Mouse (Mus musculus): ENCODE data around the gene Ttll1. TPM values are rescaled to one million over a fixed set of nuclear protein-coding genes. Genes with fewer than 3 reads are reported as not detected.

Gene Ttll1
- 35.3 and 35.4 TPM in 2 replicates for polyA plus RNA-seq (2014; fragmentation: Nextera tagmentation; extraction: Ambion mirVana)

DNA sequence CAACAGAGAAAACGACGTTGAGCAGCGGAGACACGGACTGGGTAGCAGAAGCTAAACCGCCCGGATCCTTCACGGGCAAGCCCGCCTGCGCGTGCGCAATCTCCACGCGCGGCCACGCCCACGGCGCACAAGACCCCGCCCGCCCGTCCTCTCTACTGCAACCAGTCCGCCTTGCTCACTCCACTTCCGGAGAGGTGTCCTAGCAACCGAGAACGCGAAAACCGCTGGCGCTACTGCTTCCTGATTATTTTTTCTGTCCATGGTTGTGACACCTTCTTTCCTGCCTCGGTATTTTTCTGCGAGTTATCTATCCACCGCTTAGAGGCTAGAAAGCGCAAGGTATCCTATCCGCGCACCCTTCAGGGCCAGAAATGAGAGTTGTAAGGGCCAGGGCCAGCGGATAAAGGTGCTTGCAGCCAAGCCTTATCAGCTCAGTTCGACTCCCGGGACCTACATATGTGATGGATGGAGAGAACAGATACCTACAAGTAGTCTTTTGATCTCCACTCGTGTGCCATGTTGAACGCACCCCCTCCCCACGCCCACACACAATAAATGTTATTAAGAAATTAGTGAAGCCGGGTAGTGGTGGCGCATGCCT is at the start of gene Ttll1:
Gene Ttll1 (minus strand): TSS at position 89 of the 601 bp plus-strand sequence.
- H3K4me2 ChIP-seq (ENCODE audit: low read depth, low read length, severe bottlenecking), result peak within 1 kb of the TSS; percentile 74
- H3K4me1 ChIP-seq (replicated peaks; ENCODE audit: control insufficient read depth, insufficient read depth, low read length), result peaks cover 3% of the 10 kb centered on the region; the same call in 1 of the 2 replicates
- ATAC-seq (replicated peaks; ENCODE audit: low FRiP score), result peak; percentile 96
- peak within 1 kb of the TSS; percentile 57 for H3K4me3 ChIP-seq (ENCODE audit: low read depth, low read length)
- WGBS, result 13% methylated on average over 41 of the region's 41 CpGs
- H3K9ac ChIP-seq (ENCODE audit: low read length), result peak within 1 kb of the TSS; percentile 69
- DNase-seq (ENCODE audit: low spot score), result peak; percentile 98
- no peaks in the 10 kb centered on the region for H3K36me3 ChIP-seq (ENCODE audit: control insufficient read depth, insufficient read depth, low read length)
- peak within 1 kb of the TSS; percentile 80 for H3K27ac ChIP-seq (ENCODE audit: low read depth, low read length)
- no peaks in the 10 kb centered on the region for H3K9me3 ChIP-seq (ENCODE audit: control insufficient read depth, low read length)
- H3K27me3 ChIP-seq (ENCODE audit: control insufficient read depth, insufficient read depth, low read length), result no peaks in the 10 kb centered on the region

DNA sequence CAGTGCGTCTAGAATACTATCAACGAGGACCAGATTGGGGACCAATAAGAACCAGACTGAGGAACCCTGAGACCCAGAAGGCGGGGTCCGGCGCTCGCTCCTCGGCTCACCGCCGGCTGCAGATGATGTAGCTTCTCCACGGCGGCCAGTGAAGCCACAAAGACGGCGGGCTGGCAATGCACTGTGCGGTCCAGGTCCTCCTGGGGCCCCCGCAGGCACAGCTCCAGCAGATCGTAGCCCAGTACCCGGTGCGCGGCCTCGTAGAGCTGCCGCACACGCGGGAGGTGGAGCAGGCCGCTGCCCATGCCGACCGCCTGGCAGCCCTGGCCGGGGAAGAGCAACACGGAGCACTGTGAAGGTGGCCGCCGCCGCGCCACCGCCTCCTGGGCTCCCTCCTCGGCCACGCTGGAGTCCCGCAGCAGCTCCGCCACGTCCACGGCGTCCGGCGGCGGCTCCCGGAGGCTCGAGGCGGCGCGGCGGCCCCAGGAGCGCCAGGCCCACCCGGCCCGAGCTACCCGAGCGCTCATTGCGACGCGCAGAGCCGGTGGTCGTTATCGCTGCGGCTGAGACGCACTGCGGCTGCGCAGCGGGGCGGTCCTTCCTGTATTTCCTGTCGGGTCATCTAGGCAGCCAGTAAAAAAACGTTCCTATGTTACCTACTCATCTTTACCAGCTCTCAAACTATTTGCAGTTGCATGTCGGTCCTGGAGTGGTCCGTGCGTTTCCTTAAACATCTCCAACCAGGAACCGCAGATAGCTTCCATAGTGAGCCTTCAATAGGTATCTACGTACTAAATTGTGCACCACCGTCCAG is 44.7 kb upstream of the Ttll1 start:
- ATAC-seq (replicated peaks; ENCODE audit: low FRiP score) (peak; percentile 90), DNase-seq (ENCODE audit: low spot score) (peak; percentile 94)
- Histone ChIP-seq H3K36me3 (ENCODE audit: control insufficient read depth, insufficient read depth, low read length) (no peaks in the 10 kb centered on the region), H3K4me1 (replicated peaks; ENCODE audit: control insufficient read depth, insufficient read depth, low read length) (no peaks in the 10 kb centered on the region; the same call in 1 of the 2 replicates), H3K4me3 (ENCODE audit: low read depth, low read length) (peak overlapping the region; percentile 91), H3K9me3 (ENCODE audit: control insufficient read depth, low read length) (no peaks in the 10 kb centered on the region), H3K27ac (ENCODE audit: low read depth, low read length) (peak overlapping the region; percentile 89), H3K4me2 (ENCODE audit: low read depth, low read length, severe bottlenecking) (peak overlapping the region; percentile 86), H3K9ac (ENCODE audit: low read length) (peak overlapping the region; percentile 98), H3K27me3 (ENCODE audit: control insufficient read depth, insufficient read depth, low read length) (no peaks in the 10 kb centered on the region)
- under 1% methylated on average over 66 of the region's 74 CpGs for WGBS

- ATAC-seq (replicated peaks; ENCODE audit: low FRiP score) (no peak), DNase-seq (ENCODE audit: low spot score) (no peak)
- Histone ChIP-seq H3K9me3 (ENCODE audit: control insufficient read depth, low read length) (no peaks in the 10 kb centered on the region), H3K27me3 (ENCODE audit: control insufficient read depth, insufficient read depth, low read length) (no peaks in the 10 kb centered on the region), H3K36me3 (ENCODE audit: control insufficient read depth, insufficient read depth, low read length) (no peaks in the 10 kb centered on the region; the same call in 1 of the 2 replicates), H3K9ac (ENCODE audit: low read length) (no peak overlapping the region), H3K4me1 (replicated peaks; ENCODE audit: control insufficient read depth, insufficient read depth, low read length) (no peaks in the 10 kb centered on the region; the same call in 1 of the 2 replicates), H3K4me2 (ENCODE audit: low read depth, low read length, severe bottlenecking) (no peak overlapping the region), H3K4me3 (ENCODE audit: low read depth, low read length) (no peak overlapping the region), H3K27ac (ENCODE audit: low read depth, low read length) (no peak overlapping the region)
Measured at GRCm38 (mm10) chr15:83553831-83554230, 43.1 kb upstream of the Ttll1 start.

DNA sequence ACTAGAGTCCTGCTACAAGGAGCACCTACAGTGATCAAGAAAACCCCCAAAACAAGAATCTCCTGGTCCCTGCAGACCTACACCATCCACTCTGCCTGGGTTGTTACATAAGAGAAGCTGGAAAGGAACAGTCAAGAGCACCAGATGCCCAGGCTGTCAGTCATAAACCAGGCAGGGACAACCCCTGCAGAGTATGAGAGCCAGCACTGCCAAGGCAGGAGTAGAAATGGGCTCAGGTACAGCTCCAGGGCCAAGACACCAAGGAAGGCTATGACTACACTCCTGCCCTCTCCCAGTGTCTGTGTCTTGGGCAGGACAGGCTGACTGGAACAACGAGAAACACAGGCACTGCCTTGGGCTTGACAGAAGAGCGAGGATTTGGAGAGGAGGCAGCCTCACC is 39.4 kb upstream of the Ttll1 start:
- no peak overlapping the region for H3K27ac ChIP-seq (ENCODE audit: low read depth, low read length)
- no peaks in the 10 kb centered on the region for H3K4me1 ChIP-seq (replicated peaks; ENCODE audit: control insufficient read depth, insufficient read depth, low read length)
- H3K9ac ChIP-seq (ENCODE audit: low read length), result no peak overlapping the region
- no peak overlapping the region for H3K4me3 ChIP-seq (ENCODE audit: low read depth, low read length)
- ATAC-seq (replicated peaks; ENCODE audit: low FRiP score) (no peak), DNase-seq (ENCODE audit: low spot score) (no peak)
- WGBS, result 93% methylated on average over 2 of the region's 2 CpGs
- no peak overlapping the region for H3K4me2 ChIP-seq (ENCODE audit: low read depth, low read length, severe bottlenecking)
- H3K36me3 ChIP-seq (ENCODE audit: control insufficient read depth, insufficient read depth, low read length), result peaks cover 13% of the 10 kb centered on the region
- H3K9me3 ChIP-seq (ENCODE audit: control insufficient read depth, low read length), result no peaks in the 10 kb centered on the region
- H3K27me3 ChIP-seq (ENCODE audit: control insufficient read depth, insufficient read depth, low read length), result no peaks in the 10 kb centered on the region

GRCm38 (mm10) chr15:83547144-83547543 is 36.5 kb upstream of the Ttll1 start:
- peaks cover 13% of the 10 kb centered on the region for H3K36me3 ChIP-seq (ENCODE audit: control insufficient read depth, insufficient read depth, low read length)
- H3K4me3 ChIP-seq (ENCODE audit: low read depth, low read length), result no peak overlapping the region
- H3K27me3 ChIP-seq (ENCODE audit: control insufficient read depth, insufficient read depth, low read length), result no peaks in the 10 kb centered on the region
- H3K9ac ChIP-seq (ENCODE audit: low read length), result no peak overlapping the region
- ATAC-seq (replicated peaks; ENCODE audit: low FRiP score) (no peak), DNase-seq (ENCODE audit: low spot score) (no peak)
- H3K4me2 ChIP-seq (ENCODE audit: low read depth, low read length, severe bottlenecking), result no peak overlapping the region
- H3K27ac ChIP-seq (ENCODE audit: low read depth, low read length), result no peak overlapping the region
- no peaks in the 10 kb centered on the region for H3K4me1 ChIP-seq (replicated peaks; ENCODE audit: control insufficient read depth, insufficient read depth, low read length)
- 92% methylated on average over 8 of the region's 8 CpGs for WGBS
- no peaks in the 10 kb centered on the region for H3K9me3 ChIP-seq (ENCODE audit: control insufficient read depth, low read length)

GRCm38 (mm10) chr15:83546029-83546428 is 35.3 kb upstream of the Ttll1 start:
- Histone ChIP-seq H3K36me3 (ENCODE audit: control insufficient read depth, insufficient read depth, low read length) (peaks cover 13% of the 10 kb centered on the region), H3K27me3 (ENCODE audit: control insufficient read depth, insufficient read depth, low read length) (no peaks in the 10 kb centered on the region), H3K4me2 (ENCODE audit: low read depth, low read length, severe bottlenecking) (no peak overlapping the region), H3K4me3 (ENCODE audit: low read depth, low read length) (no peak overlapping the region), H3K27ac (ENCODE audit: low read depth, low read length) (no peak overlapping the region), H3K9ac (ENCODE audit: low read length) (no peak overlapping the region), H3K4me1 (replicated peaks; ENCODE audit: control insufficient read depth, insufficient read depth, low read length) (no peaks in the 10 kb centered on the region), H3K9me3 (ENCODE audit: control insufficient read depth, low read length) (no peaks in the 10 kb centered on the region)
- ATAC-seq (replicated peaks; ENCODE audit: low FRiP score), result no peak
- DNase-seq (ENCODE audit: low spot score), result no peak
- WGBS, result 92% methylated on average over 7 of the region's 7 CpGs

- no peaks in the 10 kb centered on the region for H3K4me1 ChIP-seq (replicated peaks; ENCODE audit: control insufficient read depth, insufficient read depth, low read length)
- WGBS, result 85% methylated on average over 9 of the region's 9 CpGs
- no peak overlapping the region for H3K4me2 ChIP-seq (ENCODE audit: low read depth, low read length, severe bottlenecking)
- no peak overlapping the region for H3K4me3 ChIP-seq (ENCODE audit: low read depth, low read length)
- no peak overlapping the region for H3K9ac ChIP-seq (ENCODE audit: low read length)
- H3K27me3 ChIP-seq (ENCODE audit: control insufficient read depth, insufficient read depth, low read length), result no peaks in the 10 kb centered on the region
- ATAC-seq (replicated peaks; ENCODE audit: low FRiP score) (no peak), DNase-seq (ENCODE audit: low spot score) (no peak)
- H3K36me3 ChIP-seq (ENCODE audit: control insufficient read depth, insufficient read depth, low read length), result peaks cover 6% of the 10 kb centered on the region; the same call in 1 of the 2 replicates
- no peaks in the 10 kb centered on the region for H3K9me3 ChIP-seq (ENCODE audit: control insufficient read depth, low read length)
- no peak overlapping the region for H3K27ac ChIP-seq (ENCODE audit: low read depth, low read length)
Measured at GRCm38 (mm10) chr15:83541647-83542287, 31.1 kb upstream of the Ttll1 start.

GRCm38 (mm10) chr15:83539905-83540304 is 29.2 kb upstream of the Ttll1 start:
- Histone ChIP-seq H3K4me1 (replicated peaks; ENCODE audit: control insufficient read depth, insufficient read depth, low read length) (no peaks in the 10 kb centered on the region), H3K4me3 (ENCODE audit: low read depth, low read length) (no peak overlapping the region), H3K9me3 (ENCODE audit: control insufficient read depth, low read length) (no peaks in the 10 kb centered on the region), H3K36me3 (ENCODE audit: control insufficient read depth, insufficient read depth, low read length) (no peaks in the 10 kb centered on the region), H3K27me3 (ENCODE audit: control insufficient read depth, insufficient read depth, low read length) (no peaks in the 10 kb centered on the region), H3K27ac (ENCODE audit: low read depth, low read length) (no peak overlapping the region), H3K4me2 (ENCODE audit: low read depth, low read length, severe bottlenecking) (no peak overlapping the region), H3K9ac (ENCODE audit: low read length) (no peak overlapping the region)
- WGBS, result 77% methylated on average over 4 of the region's 4 CpGs
- ATAC-seq (replicated peaks; ENCODE audit: low FRiP score) (no peak), DNase-seq (ENCODE audit: low spot score) (no peak)

All from forebrain, embryonic 11.5 days (tissue).